Mouse (Mus musculus): ENCODE data around the gene Mapt. TPM values are rescaled to one million over a fixed set of nuclear protein-coding genes. Genes with fewer than 3 reads are reported as not detected.
"Not testable (repeated sequence)": the region's sequence is repeated elsewhere in the genome, so short reads cannot be mapped to it uniquely, and the experiment has no call there.

The Mapt gene
- polyA plus RNA-seq, 1 experiment, result 77.9 TPM

DNA sequence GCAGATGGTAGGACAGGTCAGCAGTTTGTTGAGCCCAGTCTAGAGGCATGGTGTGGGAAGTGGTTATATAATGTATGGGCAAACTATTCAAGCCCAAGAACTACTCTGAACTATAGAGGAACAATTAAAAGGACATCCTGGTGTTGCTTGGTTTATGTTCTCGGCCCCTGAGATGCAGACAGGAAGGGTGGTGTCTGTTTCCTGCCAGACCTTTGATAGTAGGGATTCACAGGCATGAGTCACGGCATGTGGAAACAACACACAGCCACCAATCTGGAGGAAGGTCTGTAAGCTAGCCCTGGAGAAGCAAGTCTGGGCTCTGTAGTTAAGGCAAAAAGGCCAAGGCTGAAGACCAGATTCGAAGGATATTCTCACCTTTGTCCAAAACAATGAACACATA, 27.9 kb upstream of the Mapt start:
- no peak overlapping the region for H3K4me3 ChIP-seq (replicated peaks; ENCODE audit: extremely low read depth, low read depth, low read length)
- TF ChIP-seq POLR2A (IDR thresholded peaks at IDR 0.05; ENCODE audit: borderline replicate concordance, extremely low read depth, low read depth, low read length), result no peak
- no peak for TF ChIP-seq CTCF (IDR thresholded peaks at IDR 0.05; ENCODE audit: insufficient read depth, low read length)
- 42% methylated on average over 3 of the region's 3 CpGs for WGBS
- DNase-seq, result no peak
- H3K4me1 ChIP-seq (ENCODE audit: control insufficient read depth, insufficient read depth, low read length), result no peaks in the 10 kb centered on the region

DNA sequence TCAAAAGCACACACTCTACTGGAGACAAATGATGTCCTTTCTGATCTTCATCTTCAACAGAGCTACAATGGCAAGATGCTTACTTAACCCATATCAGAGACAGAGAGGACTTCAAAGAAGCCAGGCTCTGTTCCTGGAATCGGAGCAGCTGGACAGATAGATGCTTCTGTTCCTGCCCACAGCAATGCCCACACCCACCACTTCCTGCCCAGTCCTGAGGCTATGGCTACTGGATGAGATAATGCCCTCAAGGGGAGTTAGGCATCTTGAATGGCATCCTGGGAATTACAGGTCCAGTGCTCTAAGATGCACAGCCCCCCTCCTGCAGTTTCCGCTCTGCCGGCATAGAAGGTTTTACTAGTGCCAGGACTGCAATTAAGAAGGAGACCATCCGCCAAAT, 24.6 kb upstream of the Mapt start:
- no peak overlapping the region for H3K4me3 ChIP-seq (replicated peaks; ENCODE audit: extremely low read depth, low read depth, low read length)
- H3K4me1 ChIP-seq (ENCODE audit: control insufficient read depth, insufficient read depth, low read length), result no peaks in the 10 kb centered on the region
- no peak for DNase-seq
- 63% methylated on average over 4 of the region's 4 CpGs for WGBS
- TF ChIP-seq CTCF (IDR thresholded peaks at IDR 0.05; ENCODE audit: insufficient read depth, low read length), result no peak
- no peak for TF ChIP-seq POLR2A (IDR thresholded peaks at IDR 0.05; ENCODE audit: borderline replicate concordance, extremely low read depth, low read depth, low read length)

DNA sequence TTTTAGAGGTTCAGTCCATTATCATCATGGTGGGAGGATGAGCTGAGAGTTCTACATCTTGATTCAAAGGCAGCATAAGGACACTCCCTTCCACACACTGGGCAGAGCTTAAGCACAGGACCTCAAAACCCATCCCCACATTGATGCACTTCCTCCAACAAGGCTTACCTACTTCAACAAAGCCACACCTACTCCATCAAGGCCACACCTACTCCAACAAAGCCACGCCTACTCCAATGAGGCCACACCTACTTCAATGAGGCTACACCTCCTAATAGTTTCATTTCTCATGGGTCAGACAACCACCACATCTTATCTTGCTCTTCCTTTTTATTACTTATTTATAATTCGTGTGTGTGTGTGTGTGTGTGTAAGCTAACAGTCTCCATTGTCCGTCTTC, 22.1 kb upstream of the Mapt start:
- TF ChIP-seq POLR2A (IDR thresholded peaks at IDR 0.05; ENCODE audit: borderline replicate concordance, extremely low read depth, low read depth, low read length), result no peak
- no peak for TF ChIP-seq CTCF (IDR thresholded peaks at IDR 0.05; ENCODE audit: insufficient read depth, low read length)
- no peaks in the 10 kb centered on the region for H3K4me1 ChIP-seq (ENCODE audit: control insufficient read depth, insufficient read depth, low read length)
- DNase-seq, result no peak
- no peak overlapping the region for H3K4me3 ChIP-seq (replicated peaks; ENCODE audit: extremely low read depth, low read depth, low read length)
- 56% methylated on average over 3 of the region's 3 CpGs for WGBS

DNA sequence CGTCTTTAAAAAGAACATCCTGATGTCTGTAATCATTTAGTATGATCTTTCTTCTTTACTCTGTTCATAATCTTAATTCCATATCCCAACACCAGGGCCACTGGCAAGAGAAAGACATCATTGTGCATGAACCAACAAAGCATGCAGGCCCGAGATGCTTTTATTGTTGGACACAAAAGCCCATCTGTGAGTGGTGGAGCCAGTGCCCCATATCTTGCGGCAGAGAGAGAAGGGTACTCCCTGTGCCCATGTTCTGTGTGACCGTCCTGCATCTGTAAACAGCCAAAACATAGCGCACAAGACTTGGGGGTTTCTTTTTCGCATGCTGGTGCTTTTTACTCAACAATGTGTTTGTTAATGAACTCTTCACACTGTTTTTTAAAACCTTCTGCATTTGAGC, 19.9 kb upstream of the Mapt start:
- DNase-seq, result no peak
- Histone ChIP-seq H3K4me1 (ENCODE audit: control insufficient read depth, insufficient read depth, low read length) (no peaks in the 10 kb centered on the region), H3K4me3 (replicated peaks; ENCODE audit: extremely low read depth, low read depth, low read length) (no peak overlapping the region)
- TF ChIP-seq CTCF (IDR thresholded peaks at IDR 0.05; ENCODE audit: insufficient read depth, low read length), result no peak
- TF ChIP-seq POLR2A (IDR thresholded peaks at IDR 0.05; ENCODE audit: borderline replicate concordance, extremely low read depth, low read depth, low read length), result no peak
- WGBS, result 86% methylated on average over 6 of the region's 6 CpGs

DNA sequence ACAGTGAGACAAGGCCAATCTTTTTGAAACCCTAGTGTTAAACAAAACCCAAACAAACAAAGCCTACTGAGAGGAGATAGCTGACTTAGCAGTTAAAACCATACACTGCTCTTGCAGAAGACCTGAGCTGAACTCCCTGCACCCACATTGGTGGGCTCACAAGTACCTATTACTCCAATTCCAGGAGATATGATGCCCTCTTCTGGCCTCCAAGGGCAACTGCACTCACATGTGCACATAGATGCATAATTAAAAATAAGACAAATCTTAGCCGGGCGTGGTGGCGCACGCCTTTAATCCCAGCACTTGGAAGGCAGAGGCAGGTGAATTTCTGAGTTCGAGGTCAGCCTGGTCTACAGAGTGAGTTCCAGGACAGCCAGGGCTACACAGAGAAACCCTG, 17.1 kb upstream of the Mapt start:
- 93% methylated on average over 5 of the region's 5 CpGs for WGBS
- H3K4me1 ChIP-seq (ENCODE audit: control insufficient read depth, insufficient read depth, low read length); DNase-seq; H3K4me3 ChIP-seq (replicated peaks; ENCODE audit: extremely low read depth, low read depth, low read length): not testable (repeated sequence)

DNA sequence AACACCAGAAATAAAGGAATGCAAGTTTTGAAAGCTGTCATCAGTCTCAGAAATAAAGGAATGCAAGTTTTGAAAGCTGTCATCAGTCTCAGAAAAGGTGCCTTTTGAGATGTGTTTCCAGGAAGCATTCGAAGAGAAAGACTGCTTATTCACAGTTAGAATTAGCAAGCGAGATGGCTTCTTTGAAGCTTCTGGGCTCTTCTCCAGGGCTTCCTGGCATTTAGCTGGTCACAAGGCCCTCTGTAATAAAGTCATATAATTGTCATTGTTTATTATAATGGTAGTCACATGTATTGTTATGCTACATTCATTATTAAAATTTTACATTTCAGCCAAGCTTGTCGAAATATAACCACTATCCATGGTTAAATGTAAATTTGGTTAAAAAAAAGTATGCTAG, 13.1 kb upstream of the Mapt start:
- Histone ChIP-seq H3K4me1 (ENCODE audit: control insufficient read depth, insufficient read depth, low read length) (no peaks in the 10 kb centered on the region), H3K4me3 (replicated peaks; ENCODE audit: extremely low read depth, low read depth, low read length) (no peak overlapping the region)
- WGBS, result 50% methylated on average over 3 of the region's 3 CpGs
- DNase-seq, result no peak
- TF ChIP-seq POLR2A (IDR thresholded peaks at IDR 0.05; ENCODE audit: borderline replicate concordance, extremely low read depth, low read depth, low read length), result no peak
- TF ChIP-seq CTCF (IDR thresholded peaks at IDR 0.05; ENCODE audit: insufficient read depth, low read length), result no peak

DNA sequence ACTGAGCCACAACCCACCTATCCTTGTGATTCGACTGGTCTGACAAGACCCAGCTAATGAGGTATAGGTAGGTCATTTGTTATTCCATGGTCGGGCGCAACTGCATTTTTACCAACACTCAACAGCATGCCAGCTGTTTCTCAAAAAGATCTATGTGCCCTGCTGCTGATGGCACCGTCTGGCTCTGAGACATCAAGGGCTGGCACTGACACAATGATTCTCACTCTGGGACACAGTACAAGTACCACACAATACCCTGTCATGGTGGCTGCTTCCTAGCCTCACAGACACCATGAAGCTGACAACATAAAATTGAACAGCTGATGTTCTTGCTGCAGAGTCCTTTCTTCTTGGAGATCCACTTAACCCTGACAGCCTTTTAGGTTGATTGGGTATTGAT, 10.9 kb upstream of the Mapt start:
- DNase-seq, result no peak
- H3K4me3 ChIP-seq (replicated peaks; ENCODE audit: extremely low read depth, low read depth, low read length), result no peak overlapping the region
- no peaks in the 10 kb centered on the region for H3K4me1 ChIP-seq (ENCODE audit: control insufficient read depth, insufficient read depth, low read length)
- TF ChIP-seq CTCF (IDR thresholded peaks at IDR 0.05; ENCODE audit: insufficient read depth, low read length) (no peak), POLR2A (IDR thresholded peaks at IDR 0.05; ENCODE audit: borderline replicate concordance, extremely low read depth, low read depth, low read length) (no peak)
- 75% methylated on average over 4 of the region's 4 CpGs for WGBS

DNA sequence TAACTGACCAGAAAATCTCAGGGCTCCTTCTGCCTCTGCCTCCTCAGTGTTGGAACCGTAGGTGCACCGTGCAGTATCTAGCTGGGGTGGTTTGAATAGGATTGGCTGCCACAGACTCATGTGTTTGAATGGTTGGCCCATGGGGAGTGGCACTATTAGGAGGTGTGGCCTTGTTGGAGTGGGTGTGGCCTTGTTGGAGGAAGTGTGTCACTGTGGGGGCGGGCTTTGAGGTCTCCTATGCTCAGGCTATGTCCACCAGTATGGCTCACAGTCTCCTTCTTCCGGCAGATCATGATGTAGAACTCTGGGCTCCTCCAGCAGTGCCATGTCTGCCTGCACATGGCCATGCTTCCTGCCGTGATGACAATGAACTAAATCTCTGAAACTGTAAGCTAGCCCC, 9.4 kb upstream of the Mapt start:
- TF ChIP-seq CTCF (IDR thresholded peaks at IDR 0.05; ENCODE audit: insufficient read depth, low read length) (no peak), POLR2A (IDR thresholded peaks at IDR 0.05; ENCODE audit: borderline replicate concordance, extremely low read depth, low read depth, low read length) (no peak)
- Histone ChIP-seq H3K4me3 (replicated peaks; ENCODE audit: extremely low read depth, low read depth, low read length) (no peak overlapping the region), H3K4me1 (ENCODE audit: control insufficient read depth, insufficient read depth, low read length) (no peaks in the 10 kb centered on the region)
- 74% methylated on average over 5 of the region's 5 CpGs for WGBS
- no peak for DNase-seq

DNA sequence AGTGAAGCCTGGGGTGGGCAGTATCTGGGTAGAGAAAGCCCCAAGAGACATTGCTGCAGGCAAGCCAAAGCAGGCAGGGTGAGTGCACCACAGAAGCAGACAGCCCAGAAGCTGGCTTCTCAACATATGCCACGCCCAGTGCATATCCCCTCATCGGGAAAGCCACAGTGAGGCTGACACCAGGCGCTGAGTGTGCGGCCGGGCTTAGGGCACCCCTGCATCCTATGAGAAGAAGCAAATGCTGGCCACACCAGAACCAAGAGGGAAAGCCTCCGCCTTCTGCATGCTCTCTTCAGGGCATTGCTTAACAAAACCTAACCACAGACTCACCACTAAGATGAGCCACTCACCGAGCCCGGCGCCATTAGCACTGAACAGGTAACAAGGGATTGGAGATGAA, 7.9 kb upstream of the Mapt start:
- no peaks in the 10 kb centered on the region for H3K4me1 ChIP-seq (ENCODE audit: control insufficient read depth, insufficient read depth, low read length)
- no peak overlapping the region for H3K4me3 ChIP-seq (replicated peaks; ENCODE audit: extremely low read depth, low read depth, low read length)
- TF ChIP-seq CTCF (IDR thresholded peaks at IDR 0.05; ENCODE audit: insufficient read depth, low read length), result no peak
- no peak for DNase-seq
- WGBS, result 76% methylated on average over 9 of the region's 9 CpGs

DNA sequence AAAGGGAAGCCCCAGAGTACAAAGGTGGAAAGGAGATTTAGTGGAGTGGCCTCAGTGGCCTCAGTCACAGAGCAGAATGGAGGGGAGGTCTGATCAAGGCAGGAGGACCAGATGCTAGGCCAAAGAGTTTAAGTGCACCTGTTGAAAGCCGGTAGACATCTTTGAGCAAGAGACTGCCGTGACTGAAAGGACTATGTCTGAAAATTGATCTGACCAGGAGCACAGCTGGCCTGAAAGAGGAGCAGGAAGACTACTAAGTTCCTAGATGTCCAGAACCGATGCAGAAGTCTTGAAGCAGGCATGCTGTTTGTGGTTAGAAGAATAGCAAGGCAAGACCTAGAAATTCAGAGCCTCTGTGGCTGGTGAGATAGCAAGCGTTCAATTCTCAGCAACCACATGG, 1.8 kb upstream of the Mapt start:
- DNase-seq, result no peak
- H3K4me1 ChIP-seq (ENCODE audit: control insufficient read depth, insufficient read depth, low read length), result peaks cover 3% of the 10 kb centered on the region; the same call in 1 of the 2 replicates
- TF ChIP-seq CTCF (IDR thresholded peaks at IDR 0.05; ENCODE audit: insufficient read depth, low read length) (no peak), POLR2A (IDR thresholded peaks at IDR 0.05; ENCODE audit: borderline replicate concordance, extremely low read depth, low read depth, low read length) (no peak)
- no peak overlapping the region for H3K4me3 ChIP-seq (replicated peaks; ENCODE audit: extremely low read depth, low read depth, low read length)
- WGBS, result 75% methylated on average over 4 of the region's 4 CpGs
